Mouse (Mus musculus) lung, embryonic 14.5 days (tissue): ENCODE measurements around the gene Srl. TPM values are rescaled to one million over a fixed set of nuclear protein-coding genes. Genes with fewer than 3 reads are reported as not detected.

Experiments used
- ATAC-seq: fragments of 200-750 bp; cut with Nextera tagmentation; 2 replicates; pipeline ENCODE4 v1.8.0; 2017; ENCODE audit warnings: mild to moderate bottlenecking, moderate TSS enrichment, moderate library complexity; ENCODE audit not compliant: insufficient read depth
- DNase-seq: peaks from one replicate; pipeline ENCODE4 v3.0.0-alpha.2; 2015
- H3K27ac ChIP-seq: fragments of 300-500 bp; sonication (generic); 2 replicates; pipeline ENCODE4 v1.5.1; 2014; ENCODE audit warnings: low read depth, mild to moderate bottlenecking, moderate library complexity
- H3K27me3 ChIP-seq: fragments of 300-500 bp; sonication (generic); 2 replicates; pipeline ENCODE4 v1.6.1; 2014; ENCODE audit warnings: low read length, control low read depth; ENCODE audit not compliant: insufficient read depth
- H3K36me3 ChIP-seq: fragments of 300-500 bp; sonication (generic); 2 replicates; pipeline ENCODE4 v1.6.1; 2014; ENCODE audit warnings: control low read depth; ENCODE audit not compliant: insufficient read depth
- H3K4me1 ChIP-seq: fragments of 300-500 bp; sonication (generic); 2 replicates; pipeline ENCODE4 v1.6.1; 2014; ENCODE audit warnings: antibody characterized with exemption, control low read depth; ENCODE audit not compliant: insufficient read depth
- H3K4me2 ChIP-seq: fragments of 300-500 bp; sonication (generic); 2 replicates; pipeline ENCODE4 v1.6.1; 2014; ENCODE audit warnings: mild to moderate bottlenecking
- H3K4me3 ChIP-seq: fragments of 300-500 bp; sonication (generic); 2 replicates; pipeline ENCODE4 v1.5.1; 2014; ENCODE audit warnings: low read depth, low read length
- H3K9ac ChIP-seq: fragments of 300-500 bp; sonication (generic); 2 replicates; pipeline ENCODE4 v1.6.1; 2014
- H3K9me3 ChIP-seq: fragments of 300-500 bp; sonication (generic); 2 replicates; pipeline ENCODE4 v1.6.1; 2016; ENCODE audit warnings: low read depth, low read length, control low read depth
- CTCF ChIP-seq: IDR thresholded peaks from 2 replicates; pipeline ENCODE4 v1.5.1; 2016; ENCODE audit warnings: antibody characterized with exemption, low read depth
- WGBS: fragments of 180-500 bp; shearing (Covaris S2); extraction: QIAGEN DNeasy Blood & Tissue Kit; methylation state at CpG from one replicate; pipeline ENCODE4 v1.1.7; 2014; 5-methylcytosine and 5-hydroxymethylcytosine counted together
- polyA plus RNA-seq: library from polyadenylated mRNA; unstranded; fragments of >200 nt; fragmentation: Nextera tagmentation; extraction: Ambion mirVana; gene quantifications from 2 replicates; pipeline ENCODE4 v1.2.1, GENCODE M21; 2014

Srl gene
- polyA plus RNA-seq, 1 experiment from 2014 or later: 20.7 TPM

DNA sequence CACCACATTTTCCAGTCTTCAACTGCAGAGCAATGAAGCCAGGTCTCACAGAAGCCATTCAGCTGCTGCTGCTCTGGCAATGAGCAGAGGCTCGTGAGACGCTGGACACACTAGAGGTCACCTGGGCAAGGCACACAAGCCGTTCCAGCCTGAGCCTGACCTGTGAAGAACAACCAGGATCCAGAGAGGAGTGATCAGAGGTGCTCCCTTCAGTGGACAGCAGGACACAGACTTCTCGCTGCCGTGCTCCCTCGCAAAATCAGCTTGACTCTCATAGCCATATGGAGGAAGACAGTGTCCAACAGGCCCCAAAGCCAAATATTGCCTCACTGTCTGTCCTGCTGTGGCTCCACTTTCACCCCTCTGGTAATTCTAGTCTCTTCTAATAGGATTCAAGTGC, 92.2 kb downstream of the Srl start:
- Histone ChIP-seq H3K4me1 (no peaks in the 10 kb centered on the region), H3K27me3 (no peaks in the 10 kb centered on the region), H3K36me3 (no peaks in the 10 kb centered on the region), H3K4me2 (no peak overlapping the region), H3K9me3 (no peaks in the 10 kb centered on the region), H3K9ac (no peak overlapping the region), H3K27ac (no peak overlapping the region), H3K4me3 (no peak overlapping the region)
- no peak for DNase-seq
- 84% methylated on average over 6 of the region's 6 CpGs for WGBS
- TF ChIP-seq CTCF: no peak
- ATAC-seq: no peak

DNA sequence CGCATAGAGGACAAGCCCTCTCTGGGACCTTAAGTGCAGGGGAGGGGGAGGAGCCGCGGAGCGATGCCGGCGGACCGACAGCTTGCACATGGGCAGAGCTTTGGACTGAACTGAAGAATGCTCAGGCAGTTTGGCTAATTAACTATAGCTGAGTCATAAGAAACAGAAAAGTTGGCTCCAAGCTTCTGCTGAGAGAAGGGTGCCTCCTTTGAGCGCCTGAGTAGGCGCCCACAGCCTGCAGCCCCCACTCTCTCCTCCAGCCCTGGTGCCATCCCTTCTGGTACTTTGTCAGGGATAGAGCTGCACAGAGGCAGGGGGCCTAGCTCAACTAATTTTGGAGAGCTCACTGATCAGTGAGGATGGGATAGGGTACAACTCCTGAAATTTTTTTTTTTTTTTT, 93.4 kb downstream of the Srl start:
- ATAC-seq: no peak
- 38% methylated on average over 9 of the region's 9 CpGs for WGBS
- TF ChIP-seq CTCF: no peak
- no peak overlapping the region for H3K9ac ChIP-seq
- no peak overlapping the region for H3K4me3 ChIP-seq
- H3K4me2 ChIP-seq: no peak overlapping the region
- H3K27me3 ChIP-seq: no peaks in the 10 kb centered on the region
- H3K9me3 ChIP-seq: no peaks in the 10 kb centered on the region
- H3K4me1 ChIP-seq: no peaks in the 10 kb centered on the region
- H3K27ac ChIP-seq: no peak overlapping the region
- H3K36me3 ChIP-seq: no peaks in the 10 kb centered on the region
- DNase-seq: peak; percentile 23

DNA sequence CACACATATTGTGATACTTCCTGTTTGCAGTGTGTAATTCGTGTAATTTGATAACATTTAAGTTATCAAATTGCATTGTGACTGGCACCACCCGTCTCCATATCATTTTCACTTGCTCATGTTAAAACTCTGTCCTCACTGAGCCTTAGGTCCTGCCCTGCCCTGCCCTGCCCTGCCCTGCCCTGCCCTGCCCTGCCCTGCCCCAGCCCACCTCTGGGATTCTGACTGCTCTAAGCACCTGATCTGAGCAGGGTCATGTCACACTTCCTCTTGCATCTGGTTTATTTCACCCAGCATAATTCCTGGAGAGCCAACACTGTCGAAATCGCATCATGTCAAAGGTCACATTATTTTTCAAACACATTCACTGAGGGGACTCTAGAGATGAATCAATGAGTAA, 95.2 kb downstream of the Srl start:
- H3K4me3 ChIP-seq: no peak overlapping the region
- no peak for DNase-seq
- no peak overlapping the region for H3K27ac ChIP-seq
- no peaks in the 10 kb centered on the region for H3K36me3 ChIP-seq
- no peak for ATAC-seq
- no peak overlapping the region for H3K9ac ChIP-seq
- H3K27me3 ChIP-seq: no peaks in the 10 kb centered on the region
- H3K4me1 ChIP-seq: no peaks in the 10 kb centered on the region
- WGBS: 47% methylated on average over 4 of the region's 4 CpGs
- no peaks in the 10 kb centered on the region for H3K9me3 ChIP-seq
- H3K4me2 ChIP-seq: no peak overlapping the region
- no peak for TF ChIP-seq CTCF

DNA sequence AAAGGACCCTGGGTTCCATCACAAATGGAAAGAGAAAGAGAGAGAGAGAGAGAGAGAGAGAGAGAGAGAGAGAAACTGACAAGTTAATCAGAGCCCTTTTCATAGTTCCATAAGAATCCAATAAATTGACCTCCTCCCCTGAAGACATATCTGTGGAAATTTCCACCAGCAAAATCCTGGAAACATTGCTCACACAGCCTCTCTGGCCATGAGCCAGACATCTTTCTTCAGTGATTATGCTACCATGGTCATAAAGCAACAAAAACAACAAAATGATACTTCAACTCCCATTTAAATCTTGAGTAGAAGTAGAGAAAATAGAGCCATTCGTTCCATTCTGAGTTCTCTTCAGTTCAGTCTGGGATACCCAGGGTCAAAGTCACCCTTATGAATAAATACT, 97.2 kb downstream of the Srl start:
- H3K9ac ChIP-seq: no peak overlapping the region
- no peak overlapping the region for H3K4me3 ChIP-seq
- WGBS: 64% methylated on average over 1 of the region's 1 CpGs
- H3K9me3 ChIP-seq: no peaks in the 10 kb centered on the region
- TF ChIP-seq CTCF: no peak
- H3K27ac ChIP-seq: no peak overlapping the region
- DNase-seq: no peak
- no peaks in the 10 kb centered on the region for H3K4me1 ChIP-seq
- H3K4me2 ChIP-seq: no peak overlapping the region
- no peak for ATAC-seq
- no peaks in the 10 kb centered on the region for H3K27me3 ChIP-seq
- no peaks in the 10 kb centered on the region for H3K36me3 ChIP-seq

DNA sequence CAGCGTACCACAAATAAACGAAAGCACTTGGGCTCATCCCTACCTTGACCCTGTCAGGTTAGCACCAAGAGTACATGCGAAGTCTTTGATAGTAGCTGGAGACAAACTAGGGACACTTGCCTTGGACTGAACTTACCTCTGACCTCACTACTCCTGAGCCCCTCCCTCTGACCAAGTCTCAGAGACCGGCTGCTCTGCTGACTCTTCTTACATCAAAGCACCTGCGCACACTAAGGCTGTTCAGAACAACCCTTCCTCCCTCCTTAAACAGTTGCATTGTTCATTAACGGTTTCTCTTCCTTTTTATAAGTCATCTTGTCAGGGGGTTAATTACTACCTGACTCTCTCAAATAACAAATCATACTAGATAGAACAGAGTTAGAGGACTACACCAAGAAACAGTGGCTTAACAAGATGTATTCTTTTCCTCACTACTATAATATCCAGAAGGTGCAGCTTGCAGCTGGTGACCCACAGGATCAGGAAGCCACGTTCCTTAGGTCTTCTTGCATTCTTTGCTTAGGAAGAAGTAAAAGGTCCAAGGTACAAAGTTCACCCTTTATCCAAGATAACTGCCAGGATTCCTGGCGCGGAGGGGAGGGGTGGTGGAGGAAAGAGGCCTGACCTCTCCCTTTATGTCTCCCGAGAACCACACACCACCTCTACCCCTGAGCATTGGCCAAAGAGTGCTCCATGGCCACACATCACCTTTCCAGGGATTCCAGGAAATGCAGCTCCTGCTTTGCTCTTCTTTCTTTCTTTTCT, 102.1 kb downstream of the Srl start:
- H3K27me3 ChIP-seq: no peaks in the 10 kb centered on the region
- ATAC-seq (no peak), DNase-seq (no peak)
- TF ChIP-seq CTCF: no peak
- no peak overlapping the region for H3K4me2 ChIP-seq
- 49% methylated on average over 10 of the region's 10 CpGs for WGBS
- H3K27ac ChIP-seq: no peak overlapping the region
- no peak overlapping the region for H3K4me3 ChIP-seq
- no peaks in the 10 kb centered on the region for H3K36me3 ChIP-seq
- no peaks in the 10 kb centered on the region for H3K9me3 ChIP-seq
- H3K9ac ChIP-seq: no peak overlapping the region
- H3K4me1 ChIP-seq: no peaks in the 10 kb centered on the region

DNA sequence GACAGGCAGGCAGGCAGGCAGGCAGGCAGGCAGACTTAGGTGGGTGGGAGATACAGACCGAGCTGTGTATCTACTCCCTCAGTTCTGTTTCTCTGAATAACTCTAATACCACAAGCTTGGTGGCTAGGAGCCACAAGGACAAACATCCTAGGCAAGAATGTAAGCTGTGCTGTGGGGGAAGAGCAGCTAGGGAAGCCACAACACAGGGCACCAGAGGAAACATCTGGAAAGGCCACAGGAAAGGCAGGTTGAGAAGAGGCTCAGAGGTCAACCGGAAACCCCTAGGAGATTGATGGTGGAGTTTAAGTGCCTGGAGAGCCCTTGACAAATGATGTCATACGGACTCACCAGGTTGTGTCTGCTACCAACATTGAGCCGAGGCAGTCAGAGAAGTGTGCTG, 104.9 kb downstream of the Srl start:
- Histone ChIP-seq H3K4me3 (no peak overlapping the region), H3K27me3 (no peaks in the 10 kb centered on the region), H3K9ac (no peak overlapping the region), H3K4me2 (no peak overlapping the region), H3K4me1 (no peaks in the 10 kb centered on the region), H3K27ac (no peak overlapping the region), H3K36me3 (no peaks in the 10 kb centered on the region), H3K9me3 (no peaks in the 10 kb centered on the region)
- no peak for TF ChIP-seq CTCF
- 34% methylated on average over 4 of the region's 4 CpGs for WGBS
- ATAC-seq (peak; percentile 47; the same call in 1 of the 2 replicates), DNase-seq (peak; percentile 48)

DNA sequence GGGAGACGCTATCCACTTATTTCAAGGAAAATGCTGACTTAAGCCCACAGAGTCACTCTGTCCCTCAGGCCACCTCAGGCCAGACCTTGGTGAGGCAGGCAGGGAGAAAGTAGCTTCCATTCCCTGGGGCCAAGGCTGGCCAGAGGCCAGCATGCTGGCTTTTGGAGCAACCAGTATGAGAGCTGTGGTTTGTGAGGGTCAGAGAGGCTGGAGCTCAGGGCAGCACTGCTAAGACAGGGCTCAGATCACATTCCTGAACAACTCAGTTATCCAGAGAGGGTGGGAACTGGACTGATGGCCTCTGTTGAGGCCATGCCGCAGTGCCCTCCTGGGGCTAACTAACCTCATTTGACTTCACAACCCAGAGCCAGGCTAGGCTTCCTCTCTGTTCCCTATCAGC, 106.2 kb downstream of the Srl start:
- ATAC-seq (no peak), DNase-seq (no peak)
- H3K4me3 ChIP-seq: no peak overlapping the region
- H3K9ac ChIP-seq: no peak overlapping the region
- WGBS: 81% methylated on average over 2 of the region's 2 CpGs
- no peak overlapping the region for H3K27ac ChIP-seq
- no peaks in the 10 kb centered on the region for H3K9me3 ChIP-seq
- no peak for TF ChIP-seq CTCF
- no peaks in the 10 kb centered on the region for H3K36me3 ChIP-seq
- no peak overlapping the region for H3K4me2 ChIP-seq
- no peaks in the 10 kb centered on the region for H3K4me1 ChIP-seq
- H3K27me3 ChIP-seq: no peaks in the 10 kb centered on the region
